Mouse (Mus musculus) lung, adult 2 months (tissue): ENCODE data around the gene Krtap31-2.

Experiments used
- CTCF ChIP-seq: fragments of 200-500 bp; IDR thresholded peaks from 2 replicates; pipeline ENCODE4 v1.5.1; 2011; ENCODE audit warnings: mild to moderate bottlenecking, low read length, control low read depth; ENCODE audit not compliant: insufficient read depth
- POLR2A ChIP-seq: fragments of 200-500 bp; IDR thresholded peaks from 2 replicates; pipeline ENCODE4 v1.6.1; 2011; ENCODE audit warnings: low read depth, mild to moderate bottlenecking, control low read depth, low read length, borderline replicate concordance; ENCODE audit errors: extremely low read depth

- TF ChIP-seq POLR2A (no peak), CTCF (no peak)
Observed at GRCm38 (mm10) chr11:99965961-99966360, 29.9 kb downstream of the Krtap31-2 start.
